Mouse (Mus musculus) adrenal gland, postnatal 36 days (tissue): ENCODE measurements at regions not wholly inside any gene's neighbourhood (a gene's known extent, or its start where the extent isn't known, plus 50 kb on each side); places are given as distances from the start of the nearest gene placed in this dataset.

ENCODE experiments used
- DNase-seq, 2 experiments: peaks; one replicate each; pipeline ENCODE4 v3.0.0; 2021; ENCODE audit warnings: mixed read lengths in 1 of 2

DNA sequence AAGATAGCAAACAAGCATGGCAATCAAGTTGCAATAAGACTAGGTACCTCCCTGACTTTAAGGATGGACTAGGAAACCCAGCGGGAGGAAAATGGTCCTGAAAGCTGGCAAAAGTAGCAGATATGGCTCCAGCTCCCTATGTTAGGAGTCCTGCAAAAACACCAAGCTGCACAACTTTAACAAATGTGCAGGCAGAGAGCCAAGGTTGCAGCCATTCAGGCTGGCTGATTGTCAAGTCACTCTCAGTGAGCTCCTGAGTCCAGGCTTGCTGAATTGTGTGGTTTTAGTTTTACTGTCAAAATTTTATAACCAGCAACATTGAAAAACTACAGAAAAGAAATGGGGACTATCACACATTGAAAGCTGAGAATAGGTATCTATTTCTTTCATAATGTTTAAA, 1122.8 kb upstream of the Slc10a2 start:
- no peak for DNase-seq

DNA sequence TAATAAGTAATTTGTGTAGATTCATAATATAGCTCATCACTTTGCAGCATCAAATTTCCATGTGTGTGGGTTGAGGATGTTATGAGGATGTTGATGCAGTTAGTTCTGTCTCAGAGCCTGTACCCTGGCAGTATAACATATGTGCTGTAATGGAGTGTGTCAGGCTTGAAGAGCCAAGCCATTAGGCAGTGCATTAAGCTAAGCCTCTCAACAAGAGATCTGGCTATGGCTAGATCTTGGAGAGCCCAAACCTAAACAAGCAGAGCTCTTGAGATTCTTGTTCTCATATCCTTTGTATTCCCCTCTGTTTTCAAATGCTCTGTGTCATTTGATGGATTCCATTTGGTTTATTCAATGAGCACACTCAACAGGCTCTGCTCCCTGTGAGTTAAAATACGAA, 1120.0 kb upstream of the Slc10a2 start:
- no peak for DNase-seq

GRCm38 (mm10) chr8:6207617-6208349, 1102.6 kb upstream of the Slc10a2 start:
- no peak for DNase-seq

- DNase-seq = no peak
These were observed 1099.0 kb upstream of the Slc10a2 start for GRCm38 (mm10) chr8:6204051-6204745.

- DNase-seq = no peak
These were observed 1086.3 kb upstream of the Slc10a2 start for GRCm38 (mm10) chr8:6191431-6191830.

DNA sequence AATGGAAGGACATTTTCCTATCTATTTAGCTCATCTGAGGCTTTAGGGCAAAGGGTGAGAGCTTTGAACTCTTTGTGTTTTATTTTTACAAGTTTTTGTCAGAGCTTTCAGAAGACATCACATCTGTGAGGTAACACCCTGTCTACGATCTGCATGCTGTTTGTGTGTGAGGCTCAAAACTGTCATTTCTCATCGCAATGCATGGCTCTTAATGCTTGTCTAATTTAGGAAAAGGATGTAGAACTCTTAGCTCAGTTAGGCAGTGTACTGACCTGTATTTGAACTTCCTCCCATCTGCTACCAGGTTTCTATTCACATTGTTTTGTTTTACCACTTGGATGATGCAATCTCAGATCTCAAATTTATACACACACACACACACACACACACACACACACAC, 1083.3 kb upstream of the Slc10a2 start:
- DNase-seq = no peak

DNA sequence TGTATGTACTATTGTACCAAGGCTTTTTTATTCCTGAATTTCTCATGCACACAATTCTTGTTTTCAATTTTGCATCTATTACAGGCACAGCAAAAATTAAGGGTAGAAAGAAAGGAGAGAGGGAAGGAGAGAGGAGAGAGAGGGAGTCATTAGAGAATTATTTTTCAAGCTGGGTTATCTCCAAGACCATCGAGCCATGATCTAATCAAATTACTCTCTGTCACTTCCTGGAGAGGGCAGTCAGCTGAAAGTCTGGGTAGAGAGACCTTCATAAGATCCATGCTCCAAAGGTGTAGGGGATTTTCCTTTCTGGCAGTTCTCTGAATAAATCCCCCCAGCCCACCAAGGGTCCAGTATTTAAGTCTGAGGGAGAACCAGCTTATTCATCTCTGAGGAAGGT, 1081.4 kb upstream of the Slc10a2 start:
- DNase-seq = no peak

DNA sequence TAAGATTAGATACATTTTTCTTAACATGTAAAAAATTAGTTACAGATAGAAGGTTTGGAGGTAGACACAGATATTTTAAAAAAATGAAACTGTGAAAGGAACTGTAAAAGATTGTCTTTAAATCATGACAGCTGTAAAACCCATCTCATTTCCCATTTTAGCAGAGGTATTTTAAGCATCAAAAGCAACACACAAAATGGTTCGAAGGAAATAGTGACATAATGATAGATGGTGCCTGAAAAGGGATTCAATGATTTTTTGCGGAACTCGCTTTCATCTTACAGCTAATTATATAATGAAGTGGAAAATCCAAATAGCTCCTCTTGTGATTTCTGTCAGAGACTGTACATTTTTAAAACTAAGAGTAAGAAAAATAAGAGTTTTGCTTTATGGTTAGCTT, 1074.5 kb upstream of the Slc10a2 start:
- DNase-seq = no peak

DNA sequence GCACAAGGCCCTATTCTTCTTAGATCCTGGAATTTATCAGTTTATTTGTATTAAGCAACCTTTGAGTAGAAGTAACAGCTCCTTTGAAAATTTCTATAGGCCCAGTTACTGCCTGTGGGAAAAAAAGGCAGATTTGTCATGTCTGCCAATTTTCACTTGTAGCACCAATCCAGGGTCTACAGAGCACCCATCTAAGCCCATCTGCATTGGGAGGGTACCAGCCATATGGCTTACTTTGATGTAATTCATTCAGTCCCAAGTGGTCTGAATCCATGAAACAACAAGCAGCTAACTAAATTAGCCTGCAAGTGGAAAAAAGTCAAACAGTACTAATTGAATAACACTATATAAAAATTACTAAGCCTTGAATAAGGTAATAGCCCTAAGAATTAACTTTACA, 1061.3 kb upstream of the Slc10a2 start:
- DNase-seq = no peak

- no peak for DNase-seq
These were observed 1060.1 kb upstream of the Slc10a2 start for GRCm38 (mm10) chr8:6165230-6165629.

- no peak for DNase-seq
These were observed 1059.6 kb upstream of the Slc10a2 start for GRCm38 (mm10) chr8:6164758-6165157.

DNA sequence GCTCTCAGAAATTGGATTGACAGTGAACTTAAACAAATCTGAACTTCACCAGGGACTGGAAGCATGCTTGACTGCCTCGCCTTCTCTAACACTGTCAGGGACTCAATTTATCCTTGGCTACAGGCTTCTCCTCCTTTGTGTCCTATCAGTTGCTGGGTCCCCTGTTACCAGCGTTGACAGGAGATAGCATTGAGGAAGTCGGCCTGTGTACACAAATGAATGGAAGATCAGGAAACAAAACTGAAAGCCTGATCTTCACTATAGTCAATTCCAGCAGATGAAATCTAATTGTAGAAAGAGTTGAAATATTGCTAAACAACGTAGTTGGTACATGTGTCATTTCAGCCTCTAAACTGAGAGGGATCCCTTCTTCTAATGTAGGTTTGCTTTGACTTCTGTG, 1039.4 kb upstream of the Slc10a2 start:
- DNase-seq = no peak

- DNase-seq = no peak
These were observed 1034.9 kb upstream of the Slc10a2 start for GRCm38 (mm10) chr8:6140090-6140489.

GRCm38 (mm10) chr8:6139171-6139570, 1034.0 kb upstream of the Slc10a2 start:
- DNase-seq = no peak

GRCm38 (mm10) chr8:6132243-6132751, 1027.1 kb upstream of the Slc10a2 start:
- no peak for DNase-seq

GRCm38 (mm10) chr8:6125265-6125664, 1020.1 kb upstream of the Slc10a2 start:
- DNase-seq = no peak

- DNase-seq = no peak
These were observed 1014.4 kb upstream of the Slc10a2 start for GRCm38 (mm10) chr8:6119506-6119905.

GRCm38 (mm10) chr8:6111351-6111750, 1006.2 kb upstream of the Slc10a2 start:
- DNase-seq = no peak

- no peak for DNase-seq
These were observed 984.9 kb upstream of the Slc10a2 start for GRCm38 (mm10) chr8:6090028-6090427.

DNA sequence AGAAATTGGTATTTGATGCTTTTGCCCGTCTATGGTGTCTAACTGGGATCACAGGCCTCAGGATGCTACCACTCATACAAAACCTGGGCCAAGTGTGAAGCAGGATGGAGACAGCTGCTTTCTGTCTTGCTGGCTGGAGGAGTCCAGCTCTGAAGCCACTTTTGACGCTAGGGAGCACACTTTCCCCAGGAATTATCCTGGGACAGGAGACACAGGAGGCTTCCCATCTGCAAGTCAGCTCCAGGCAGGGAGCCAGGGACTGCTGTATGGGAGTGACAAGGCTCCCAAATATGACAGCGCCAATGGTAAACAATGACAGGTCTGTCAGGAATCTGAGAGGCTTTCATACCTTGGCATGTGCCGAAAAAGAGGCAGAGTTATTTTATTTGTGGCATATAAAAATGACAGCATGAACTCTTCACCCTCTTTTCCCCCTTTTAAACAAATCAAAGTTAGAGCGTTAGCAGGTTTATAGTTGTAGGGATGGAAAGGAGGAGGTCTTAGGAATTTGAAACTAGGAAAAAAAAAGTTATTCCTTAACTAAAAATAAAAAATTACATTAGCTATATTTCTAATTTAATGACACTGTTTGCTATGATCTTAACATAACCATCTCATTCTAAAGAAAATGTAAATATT, 938.9 kb upstream of the Slc10a2 start:
- DNase-seq = peak; percentile 0 to 16

DNA sequence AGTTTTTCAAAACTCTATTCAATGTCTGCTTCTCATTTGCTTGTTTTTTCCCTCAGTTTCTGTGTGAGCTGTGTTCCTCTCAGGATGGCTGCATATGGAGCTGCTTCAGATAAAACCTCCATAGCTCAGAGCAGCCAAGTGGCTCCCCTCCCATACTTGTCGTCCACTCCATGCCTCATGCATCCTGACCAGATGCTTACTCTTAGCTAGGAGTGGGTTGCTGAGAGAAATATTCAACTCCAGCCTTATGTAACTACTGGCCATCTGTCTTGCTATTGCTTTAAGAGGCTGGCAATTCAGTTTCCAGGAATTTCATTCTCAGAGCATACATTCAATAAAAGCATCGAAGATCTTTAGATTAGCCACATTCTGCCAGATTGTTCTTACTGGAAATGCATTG, 907.1 kb upstream of the Slc10a2 start:
- no peak for DNase-seq

DNA sequence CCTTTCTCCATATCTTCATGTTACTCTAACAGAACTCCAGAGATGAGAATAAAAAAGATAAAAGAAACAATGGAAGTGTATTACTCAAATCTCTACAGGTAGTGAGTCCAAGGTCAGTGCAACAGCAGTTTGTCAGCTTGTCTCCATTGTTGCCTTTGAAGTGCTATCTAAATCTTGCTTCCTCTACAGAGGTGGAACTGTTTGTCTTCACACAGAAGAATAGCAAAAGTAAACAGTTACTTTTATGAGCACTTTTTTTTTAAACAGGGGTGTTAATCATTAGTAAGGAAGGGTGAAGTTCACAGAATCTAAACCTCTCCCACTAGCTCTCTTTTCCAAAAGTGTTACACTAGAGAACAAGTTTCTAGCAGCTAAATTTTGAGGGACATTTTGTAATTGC, 906.0 kb upstream of the Slc10a2 start:
- DNase-seq = no peak

DNA sequence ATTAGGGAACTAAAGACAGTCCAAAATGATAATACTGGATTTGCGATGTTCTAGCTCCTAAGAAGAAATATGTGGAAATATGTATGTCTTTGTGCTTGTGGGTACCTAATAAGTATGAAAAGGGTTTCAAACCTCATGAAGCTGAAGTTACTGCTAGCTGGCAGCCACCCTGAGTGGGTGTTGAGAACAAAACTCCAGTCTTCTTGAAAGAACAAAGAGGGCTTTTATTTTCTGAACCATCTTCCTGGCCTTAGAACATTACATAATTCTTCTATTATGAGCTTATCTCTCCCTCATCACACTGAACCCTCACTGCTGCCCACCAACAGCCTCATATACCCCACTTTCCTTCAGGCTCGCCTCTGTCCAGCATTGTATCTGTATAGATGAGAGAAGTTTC, 905.6 kb upstream of the Slc10a2 start:
- no peak for DNase-seq
